Mouse (Mus musculus) megakaryocyte, embryonic 14.5 days (primary cell): ENCODE measurements around the gene Ssbp1. TPM values are rescaled to one million over a fixed set of nuclear protein-coding genes. Genes with fewer than 3 reads are reported as not detected.

Experiments used
- H3K27me3 ChIP-seq: replicated peaks from 2 replicates; pipeline ENCODE3; 2012; ENCODE audit warnings: inconsistent platforms
- H3K36me3 ChIP-seq: replicated peaks from 2 replicates; pipeline ENCODE3; 2012; ENCODE audit warnings: low read length, inconsistent platforms, mixed read lengths
- H3K4me1 ChIP-seq: 2 replicates; pipeline ENCODE4 v1.6.1; 2012; ENCODE audit warnings: inconsistent platforms
- H3K4me3 ChIP-seq: replicated peaks from 2 replicates; pipeline ENCODE3; 2012; ENCODE audit warnings: moderate library complexity, mild to moderate bottlenecking, inconsistent platforms
- H3K9me3 ChIP-seq: 2 replicates; pipeline ENCODE4 v1.6.1; 2012; ENCODE audit warnings: inconsistent platforms
- FLI1 ChIP-seq: IDR thresholded peaks from 2 replicates; pipeline ENCODE4 v1.6.1; 2012; ENCODE audit warnings: low read length, inconsistent platforms, mixed read lengths
- GATA1 ChIP-seq: IDR thresholded peaks from 3 replicates; pipeline ENCODE4 v1.6.1; 2012; ENCODE audit warnings: mixed read lengths, low read length, inconsistent platforms, borderline replicate concordance
- polyA plus RNA-seq: library from polyadenylated mRNA; stranded (reverse); fragments of >175 nt; gene quantifications from 2 replicates; pipeline ENCODE4 v1.2.3, GENCODE M21; 2012; ENCODE audit warnings: low replicate concordance; ENCODE audit not compliant: insufficient read depth

The Ssbp1 gene
- polyA plus RNA-seq, 1 experiment, result 12.6 TPM

DNA sequence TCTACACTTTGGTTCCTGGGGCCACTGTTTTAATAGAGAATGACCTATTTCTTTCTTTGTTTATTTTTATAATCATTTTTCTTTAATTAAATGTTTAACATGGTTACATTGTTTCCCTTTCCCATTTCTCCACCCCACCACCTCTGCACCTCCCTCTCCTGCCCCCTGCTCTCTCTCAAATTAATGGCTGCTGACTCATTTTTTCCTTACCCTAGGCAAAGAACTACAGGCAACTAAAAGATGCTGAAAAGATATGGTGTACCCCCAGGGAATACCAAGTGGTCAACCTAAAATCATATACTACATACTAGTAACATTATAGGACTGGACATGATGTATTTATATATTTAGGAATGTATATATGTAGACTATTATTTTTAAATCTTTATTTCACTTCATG is 22.5 kb upstream of the Ssbp1 start:
- no peak for TF ChIP-seq GATA1
- no peak for TF ChIP-seq FLI1

GRCm38 (mm10) chr6:40454436-40455041 is 16.6 kb upstream of the Ssbp1 start:
- peak overlapping the region; percentile 81 for H3K4me3 ChIP-seq
- H3K9me3 ChIP-seq, result no peaks in the 10 kb centered on the region
- no peaks in the 10 kb centered on the region for H3K4me1 ChIP-seq
- no peak for TF ChIP-seq FLI1
- TF ChIP-seq GATA1, result no peak
- no peaks in the 10 kb centered on the region for H3K36me3 ChIP-seq
- H3K27me3 ChIP-seq, result peaks cover 5% of the 10 kb centered on the region

More for the DNA sequence above, 22.5 kb upstream of the Ssbp1 start:
- H3K4me1 ChIP-seq, result no peaks in the 10 kb centered on the region
- peaks cover 19% of the 10 kb centered on the region for H3K27me3 ChIP-seq
- H3K9me3 ChIP-seq, result no peaks in the 10 kb centered on the region
- H3K36me3 ChIP-seq, result no peaks in the 10 kb centered on the region
- H3K4me3 ChIP-seq, result no peak overlapping the region

- TF ChIP-seq GATA1, result no peak
- TF ChIP-seq FLI1, result no peak
- Histone ChIP-seq H3K9me3 (peaks cover 4% of the 10 kb centered on the region; the same call in 1 of the 2 replicates), H3K27me3 (no peaks in the 10 kb centered on the region), H3K36me3 (no peaks in the 10 kb centered on the region), H3K4me3 (no peak overlapping the region), H3K4me1 (peaks cover 37% of the 10 kb centered on the region)
These were observed 5.4 kb upstream of the Ssbp1 start for GRCm38 (mm10) chr6:40465710-40466109.

DNA sequence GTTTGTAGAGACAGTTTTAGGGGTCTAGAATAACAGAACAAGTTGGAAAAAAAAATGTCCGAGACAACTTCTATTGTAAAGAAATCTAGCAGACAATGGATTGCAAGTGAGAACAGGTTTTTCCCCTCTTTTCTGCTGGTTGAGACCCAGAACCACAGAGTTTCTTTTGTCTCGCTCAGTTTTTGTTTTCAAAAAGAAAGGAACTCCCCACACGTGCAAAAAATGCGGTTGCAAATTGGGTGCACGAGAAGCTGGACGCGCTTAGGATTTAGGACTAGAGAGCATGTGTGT is 513 bp downstream of the Ssbp1 start:
- TF ChIP-seq FLI1 (no peak), GATA1 (no peak)
- no peaks in the 10 kb centered on the region for H3K27me3 ChIP-seq
- peaks cover 34% of the 10 kb centered on the region for H3K36me3 ChIP-seq
- peaks cover 42% of the 10 kb centered on the region for H3K4me1 ChIP-seq
- H3K4me3 ChIP-seq, result peak overlapping the region; percentile 96
- peaks cover 9% of the 10 kb centered on the region for H3K9me3 ChIP-seq

DNA sequence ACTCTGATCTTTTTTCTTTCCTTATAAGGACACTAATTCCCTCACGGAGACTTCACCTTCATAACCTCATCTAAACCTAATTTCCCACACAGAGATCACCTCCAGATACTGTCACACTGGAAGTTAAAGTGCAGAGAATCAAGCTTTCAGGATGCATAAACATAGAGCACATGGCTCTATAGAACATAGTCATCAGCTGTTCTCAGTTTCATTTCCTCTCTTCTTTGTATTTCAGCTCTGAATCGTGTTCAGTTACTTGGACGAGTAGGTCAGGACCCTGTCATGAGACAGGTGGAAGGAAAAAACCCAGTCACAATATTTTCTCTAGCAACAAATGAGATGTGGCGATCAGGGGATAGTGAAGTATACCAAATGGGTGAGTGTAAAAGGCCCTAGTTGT is 5.0 kb downstream of the Ssbp1 start:
- peaks cover 5% of the 10 kb centered on the region for H3K9me3 ChIP-seq
- H3K4me3 ChIP-seq, result no peak overlapping the region
- TF ChIP-seq GATA1 (no peak), FLI1 (no peak)
- no peaks in the 10 kb centered on the region for H3K27me3 ChIP-seq
- peaks cover 21% of the 10 kb centered on the region for H3K4me1 ChIP-seq
- H3K36me3 ChIP-seq, result peaks cover 66% of the 10 kb centered on the region

DNA sequence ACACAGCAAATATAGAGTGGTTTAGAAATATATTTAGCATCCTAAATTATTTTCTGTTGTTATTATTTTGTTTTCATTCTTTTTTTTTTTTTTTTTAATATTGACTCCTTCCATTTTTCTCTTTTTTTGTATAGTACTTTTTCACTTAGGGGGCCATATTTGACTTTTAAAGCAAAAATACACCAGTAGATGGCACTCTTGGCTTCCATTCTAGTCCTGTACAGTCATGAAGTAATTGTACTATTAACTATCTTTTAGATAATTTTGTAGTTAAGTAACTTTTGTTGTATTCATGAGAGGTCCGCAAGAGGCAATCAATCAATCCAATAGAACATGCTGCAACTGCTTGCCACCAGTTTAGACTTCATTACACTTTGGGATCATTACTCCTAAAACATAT is 8.6 kb downstream of the Ssbp1 start:
- Histone ChIP-seq H3K9me3 (peaks cover 5% of the 10 kb centered on the region), H3K4me1 (peaks cover 8% of the 10 kb centered on the region), H3K36me3 (peaks cover 82% of the 10 kb centered on the region), H3K4me3 (no peak overlapping the region), H3K27me3 (no peaks in the 10 kb centered on the region)
- no peak for TF ChIP-seq GATA1
- TF ChIP-seq FLI1, result no peak

DNA sequence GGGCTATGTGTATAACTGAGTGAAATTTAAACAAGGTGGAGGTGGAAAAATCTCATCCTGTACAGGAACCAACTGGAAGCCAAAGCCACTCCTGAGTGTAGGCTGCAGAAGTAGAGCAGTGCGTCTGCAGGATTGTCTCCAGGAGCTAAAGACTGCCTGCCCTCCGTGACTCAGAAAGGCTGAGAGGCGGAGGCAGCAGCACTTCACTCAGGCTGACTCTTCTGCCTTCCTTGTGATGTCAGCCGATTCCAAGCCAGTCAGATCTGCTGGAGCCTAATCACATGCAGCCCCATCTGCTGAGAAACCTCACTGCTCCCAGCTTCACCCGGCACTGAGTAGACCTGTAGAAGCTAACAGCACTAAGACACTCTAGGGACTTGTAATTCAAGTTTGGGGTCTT is 11.2 kb downstream of the Ssbp1 start:
- H3K27me3 ChIP-seq, result no peaks in the 10 kb centered on the region
- H3K36me3 ChIP-seq, result peaks cover 63% of the 10 kb centered on the region
- no peak overlapping the region for H3K4me3 ChIP-seq
- H3K4me1 ChIP-seq, result peaks cover 8% of the 10 kb centered on the region
- no peak for TF ChIP-seq GATA1
- no peak for TF ChIP-seq FLI1
- H3K9me3 ChIP-seq, result no peaks in the 10 kb centered on the region

GRCm38 (mm10) chr6:40490933-40491332 is 19.8 kb downstream of the Ssbp1 start, which contains the start of gene Tas2r137:
Tas2r137 (plus strand) TSS chr6:40491233.
- Histone ChIP-seq H3K27me3 (no peaks in the 10 kb centered on the region), H3K9me3 (no peaks in the 10 kb centered on the region), H3K4me1 (no peaks in the 10 kb centered on the region), H3K4me3 (no peak within 1 kb of the TSS), H3K36me3 (no peaks in the 10 kb centered on the region)
- no peak for TF ChIP-seq FLI1
- no peak for TF ChIP-seq GATA1

DNA sequence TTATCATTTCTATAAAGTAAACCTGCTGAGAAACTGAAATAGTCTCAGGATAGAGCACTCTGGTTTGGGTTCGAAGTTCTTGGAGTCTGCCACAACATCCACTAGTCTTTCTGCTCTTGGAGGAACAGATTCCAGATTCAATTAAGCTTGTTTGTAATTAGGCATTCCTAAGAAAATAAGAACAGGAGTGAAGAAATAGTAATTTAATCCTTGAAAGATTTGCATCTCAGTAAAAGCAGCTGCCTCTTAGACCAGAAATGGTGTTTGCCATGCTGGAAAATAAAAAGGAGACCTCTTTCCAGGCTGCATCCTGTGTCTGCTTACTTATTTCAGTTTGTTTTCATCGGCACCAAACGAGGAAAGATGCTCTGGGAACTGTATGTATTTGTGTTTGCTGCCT is 22.1 kb downstream of the Ssbp1 start, which contains the start of gene Tas2r108:
Gene Tas2r108 (plus strand): TSS at position 301 of the 400 bp plus-strand sequence.
- H3K9me3 ChIP-seq, result no peaks in the 10 kb centered on the region
- no peak for TF ChIP-seq FLI1
- no peak for TF ChIP-seq GATA1
- no peaks in the 10 kb centered on the region for H3K36me3 ChIP-seq
- no peaks in the 10 kb centered on the region for H3K4me1 ChIP-seq
- H3K27me3 ChIP-seq, result no peaks in the 10 kb centered on the region
- H3K4me3 ChIP-seq, result no peak within 1 kb of the TSS

DNA sequence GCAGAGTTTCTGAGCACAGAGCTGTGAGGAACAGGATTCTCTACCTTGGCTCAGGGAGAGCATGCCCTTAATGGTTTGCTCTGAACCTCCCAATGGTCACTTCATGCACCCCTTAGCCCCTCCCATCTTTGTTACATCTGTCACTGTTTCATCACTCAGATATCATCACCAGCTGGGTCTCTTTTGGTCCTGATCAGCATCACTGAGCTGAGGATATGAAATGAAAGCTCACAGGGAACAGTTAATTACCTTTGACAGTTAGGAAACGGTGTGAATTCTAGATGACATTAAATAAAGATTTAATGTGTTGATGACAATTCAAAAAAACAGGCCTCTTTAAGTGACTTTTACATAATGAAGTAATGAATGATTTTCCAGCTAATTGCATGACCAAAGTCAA is 48.3 kb downstream of the Ssbp1 start, which contains the start of gene Prss37:
Gene Prss37 (minus strand): TSS at position 101 of the 400 bp plus-strand sequence.
- Histone ChIP-seq H3K4me1 (no peaks in the 10 kb centered on the region), H3K9me3 (0 out of 2 replicates have a peak, but pooled peaks cover 3% of the 10 kb centered on the region), H3K27me3 (no peaks in the 10 kb centered on the region), H3K4me3 (no peak within 1 kb of the TSS), H3K36me3 (no peaks in the 10 kb centered on the region)
- TF ChIP-seq GATA1, result no peak
- no peak for TF ChIP-seq FLI1

Other genes with a start within 250 kb of the Ssbp1 start
- gene Agk, start 146.2 kb upstream of the Ssbp1 start, polyA plus RNA-seq, result 2.2 and 3.0 TPM in 2 replicates
- gene E330009J07Rik, start 35.2 kb upstream of the Ssbp1 start, polyA plus RNA-seq, result 0.12 TPM in 1 of 2 replicates, not detected in the other
- gene Wee2, start 32.3 kb upstream of the Ssbp1 start, polyA plus RNA-seq, result 0.57 TPM in 1 of 2 replicates, not detected in the other
- not detected in 2 replicates for gene Tas2r137, start 19.9 kb downstream of the Ssbp1 start, polyA plus RNA-seq
- gene Tas2r108, start 22.2 kb downstream of the Ssbp1 start, polyA plus RNA-seq, result not detected in 2 replicates
- not detected in 2 replicates for gene Prss37, start 48.2 kb downstream of the Ssbp1 start, polyA plus RNA-seq
- not detected in 2 replicates for gene Olfr461, start 83.7 kb downstream of the Ssbp1 start, polyA plus RNA-seq
- gene Olfr460, start 98.1 kb downstream of the Ssbp1 start, polyA plus RNA-seq, result not detected in 2 replicates
- 0.02 TPM in 1 of 2 replicates, not detected in the other for gene Clec5a, start 114.5 kb downstream of the Ssbp1 start, polyA plus RNA-seq
- not detected in 2 replicates for gene Tas2r138, start 142.0 kb downstream of the Ssbp1 start, polyA plus RNA-seq
- gene Mgam, start 157.5 kb downstream of the Ssbp1 start, polyA plus RNA-seq, result not detected in 2 replicates